Mouse (Mus musculus): Measurements from ENCODE around the gene Noc3l.

GRCm38 (mm10) chr19:38818191-38818590 is 846 bp downstream of the Noc3l start:
- TF ChIP-seq GATA1 (IDR thresholded peaks at IDR 0.05; ENCODE audit: low read length) (no peak), TAL1 (IDR thresholded peaks at IDR 0.05; ENCODE audit: low read length) (no peak)

All from erythroblast, embryonic 14.5 days (primary cell).